Mouse (Mus musculus) small intestine, adult 2 months (tissue): ENCODE data around the gene Gm11172. TPM values are rescaled to one million over a fixed set of nuclear protein-coding genes. Genes with fewer than 3 reads are reported as not detected.

Source experiments
- H3K27ac ChIP-seq: fragments of 200-500 bp; 2 replicates; pipeline ENCODE4 v1.5.1; 2012; ENCODE audit warnings: low read depth, low read length, control low read depth, inconsistent platforms; ENCODE audit not compliant: insufficient read depth
- H3K27me3 ChIP-seq: fragments of 200-500 bp; 2 replicates; pipeline ENCODE4 v1.6.1; 2012; ENCODE audit warnings: mild to moderate bottlenecking, moderate library complexity, low read length, inconsistent platforms; ENCODE audit not compliant: control insufficient read depth, insufficient read depth
- H3K36me3 ChIP-seq: fragments of 200-500 bp; 2 replicates; pipeline ENCODE4 v1.6.1; 2012; ENCODE audit warnings: mild to moderate bottlenecking, low read length, control low read depth, inconsistent platforms; ENCODE audit not compliant: control insufficient read depth, insufficient read depth
- H3K4me1 ChIP-seq: fragments of 200-500 bp; 2 replicates; pipeline ENCODE4 v1.6.1; 2012; ENCODE audit warnings: low read length, inconsistent platforms, mixed read lengths; ENCODE audit not compliant: control insufficient read depth, insufficient read depth, insufficient read length
- H3K4me3 ChIP-seq: fragments of 200-500 bp; 2 replicates; pipeline ENCODE4 v1.5.1; 2012; ENCODE audit warnings: low read depth, mild to moderate bottlenecking, control low read depth, inconsistent platforms, low read length, moderate library complexity
- CTCF ChIP-seq: fragments of 200-500 bp; IDR thresholded peaks from 2 replicates; pipeline ENCODE4 v1.5.1; 2012; ENCODE audit warnings: low read depth, mild to moderate bottlenecking, control low read depth, inconsistent platforms, low read length, moderate library complexity, mixed read lengths; ENCODE audit not compliant: insufficient replicate concordance, insufficient read length; ENCODE audit errors: extremely low read depth
- POLR2A ChIP-seq: fragments of 200-500 bp; IDR thresholded peaks from 2 replicates; pipeline ENCODE4 v1.6.1; 2012; ENCODE audit warnings: low read depth, mild to moderate bottlenecking, control low read depth, inconsistent platforms, low read length, moderate library complexity
- WGBS: fragments of 180-500 bp; shearing (Covaris S2); methylation state at CpG from one replicate; pipeline ENCODE4 v1.1.7; 2018; 5-methylcytosine and 5-hydroxymethylcytosine counted together
- polyA plus RNA-seq: library from polyadenylated mRNA; depleted of rRNA; stranded (reverse); fragments of >200 nt; gene quantifications from 2 replicates; pipeline ENCODE4 v1.2.3, GENCODE M21; 2012

Gm11172 gene
- polyA plus RNA-seq, 1 experiment: not detected

- TF ChIP-seq CTCF (no peak), POLR2A (no peak)
- 87% methylated on average over 3 of the region's 3 CpGs for WGBS
- H3K4me3 ChIP-seq: no peak overlapping the region
- peaks cover 18% of the 10 kb centered on the region; the same call in 1 of the 2 replicates for H3K4me1 ChIP-seq
- H3K27me3 ChIP-seq: no peaks in the 10 kb centered on the region
- no peak overlapping the region for H3K27ac ChIP-seq
- no peaks in the 10 kb centered on the region for H3K36me3 ChIP-seq
These were observed 23.7 kb downstream of the Gm11172 start for GRCm38 (mm10) chr16:10836388-10836787.

- WGBS: 85% methylated on average over 3 of the region's 3 CpGs
- H3K4me3 ChIP-seq: no peak overlapping the region
- H3K4me1 ChIP-seq: peaks cover 18% of the 10 kb centered on the region; the same call in 1 of the 2 replicates
- no peak for TF ChIP-seq CTCF
- TF ChIP-seq POLR2A: no peak
- H3K36me3 ChIP-seq: no peaks in the 10 kb centered on the region
- H3K27ac ChIP-seq: no peak overlapping the region
- H3K27me3 ChIP-seq: no peaks in the 10 kb centered on the region
These were observed 24.5 kb downstream of the Gm11172 start for GRCm38 (mm10) chr16:10837250-10837649.

- no peaks in the 10 kb centered on the region for H3K27me3 ChIP-seq
- H3K4me1 ChIP-seq: peaks cover 18% of the 10 kb centered on the region; the same call in 1 of the 2 replicates
- TF ChIP-seq POLR2A (no peak), CTCF (no peak)
- 52% methylated on average over 1 of the region's 1 CpGs for WGBS
- H3K4me3 ChIP-seq: no peak overlapping the region
- peak overlapping the region; percentile 54 for H3K27ac ChIP-seq
- H3K36me3 ChIP-seq: no peaks in the 10 kb centered on the region
These were observed 25.2 kb downstream of the Gm11172 start for GRCm38 (mm10) chr16:10837903-10838302.

GRCm38 (mm10) chr16:10838487-10839245 is 26.0 kb downstream of the Gm11172 start:
- WGBS: 25% methylated on average over 10 of the region's 10 CpGs
- Histone ChIP-seq H3K4me3 (no peak overlapping the region), H3K27ac (peak overlapping the region; percentile 54), H3K27me3 (no peaks in the 10 kb centered on the region), H3K36me3 (no peaks in the 10 kb centered on the region), H3K4me1 (peaks cover 18% of the 10 kb centered on the region; the same call in 1 of the 2 replicates)
- no peak for TF ChIP-seq CTCF
- no peak for TF ChIP-seq POLR2A

- Histone ChIP-seq H3K36me3 (no peaks in the 10 kb centered on the region), H3K27me3 (no peaks in the 10 kb centered on the region), H3K4me1 (peaks cover 18% of the 10 kb centered on the region; the same call in 1 of the 2 replicates), H3K27ac (no peak overlapping the region), H3K4me3 (no peak overlapping the region)
- TF ChIP-seq POLR2A: no peak
- TF ChIP-seq CTCF: no peak
- 89% methylated on average over 14 of the region's 14 CpGs for WGBS
These were observed 27.3 kb downstream of the Gm11172 start for GRCm38 (mm10) chr16:10840018-10840417.

GRCm38 (mm10) chr16:10842282-10842855 is 29.7 kb downstream of the Gm11172 start:
- TF ChIP-seq CTCF (no peak), POLR2A (no peak)
- peaks cover 15% of the 10 kb centered on the region; the same call in 1 of the 2 replicates for H3K4me1 ChIP-seq
- WGBS: 90% methylated on average over 4 of the region's 4 CpGs

More at GRCm38 (mm10) chr16:10842282-10842855, 29.7 kb downstream of the Gm11172 start:
- Histone ChIP-seq H3K36me3 (no peaks in the 10 kb centered on the region), H3K4me3 (no peak overlapping the region), H3K27ac (no peak overlapping the region), H3K27me3 (no peaks in the 10 kb centered on the region)
